ENCODE assay signal across 10 mouse cellular contexts in the genomic region with DNA sequence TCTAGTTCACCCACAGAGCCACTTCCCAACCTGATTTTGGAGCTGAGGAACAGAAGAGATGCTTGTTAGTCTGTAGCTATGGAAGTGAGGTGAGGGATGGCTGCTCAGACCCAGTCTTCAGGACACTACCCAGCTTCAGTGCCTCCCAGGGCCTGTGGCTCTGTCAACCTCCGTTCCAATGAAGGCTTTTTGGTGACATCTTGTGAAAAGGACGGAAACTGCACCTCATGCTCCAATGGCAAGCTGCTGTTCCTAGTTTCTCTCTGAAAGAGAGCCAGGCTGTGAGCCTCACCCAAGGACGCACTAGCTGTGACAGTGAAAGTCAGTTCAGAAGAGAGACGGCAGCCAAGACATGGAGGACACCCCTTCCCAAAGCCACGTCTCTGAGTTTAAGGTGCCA. TPM values are rescaled to one million over a fixed set of nuclear protein-coding genes. Genes with fewer than 3 reads are reported as not detected.
DNase-seq lines count a peak whose midpoint lies in the region; ATAC-seq and TF ChIP-seq lines count a peak whose summit lies in the region.
"Had no signal": no experiment of that assay in that cellular context is flagged by ENCODE, and none has a peak within 500 bp of the region (broad histone marks: within the 10 kb centered on the region; RNA-seq: fewer than 3 reads in every experiment).

No protein-coding gene starts in this region.

- 41% methylated on average over 5 of the region's 5 CpGs for WGBS in lung, postnatal 0 days

- peak; percentile 32 for DNase-seq in cerebellum, adult 11 months
- peak; percentile 55 for DNase-seq in layer of hippocampus, adult 11-12 months (ENCODE audit: low spot score)
- DNase-seq in layer of hippocampus, postnatal 36 days: no peak
- DNase-seq in adrenal gland, postnatal 14 days: peak; percentile 78
- peak; percentile 48 for DNase-seq in lung, postnatal 0 days (ENCODE audit: low spot score)
- DNase-seq in urinary bladder, adult 18-20 months (ENCODE audit: low spot score in 2 of 2): no peak

- no peak; the same call in 1 of the 2 replicates for ATAC-seq in cerebellum, adult (ENCODE audit: insufficient number of reproducible peaks, low FRiP score, low TSS enrichment)
- peak; percentile 53 for ATAC-seq in lung, postnatal 0 days
- no peak for ATAC-seq in erythroblast, adult 5-6 weeks (replicated peaks; ENCODE audit: low FRiP score, poor library complexity, severe bottlenecking)

- H3K27ac ChIP-seq in lung, postnatal 0 days (ENCODE audit: low read length): no peak overlapping the region
- H3K27ac ChIP-seq: embryonic facial prominence, embryonic 13.5 days; neural tube, embryonic 12.5 days had no signal

- no peak overlapping the region for H3K4me3 ChIP-seq in lung, postnatal 0 days (ENCODE audit: low read depth, low read length)
- H3K4me3 ChIP-seq: embryonic facial prominence, embryonic 13.5 days; neural tube, embryonic 12.5 days had no signal

- peak; percentile 72 for TF ChIP-seq CTCF in lung, postnatal 0 days (IDR thresholded peaks at IDR 0.05)

- TF ChIP-seq EP300 in lung, postnatal 0 days (IDR thresholded peaks at IDR 0.05): no peak

- no peaks in the 10 kb centered on the region for H3K27me3 ChIP-seq in lung, postnatal 0 days (replicated peaks; ENCODE audit: insufficient read depth, low read length)
- H3K27me3 ChIP-seq: embryonic facial prominence, embryonic 13.5 days had no signal

- H3K4me1 ChIP-seq in lung, postnatal 0 days (ENCODE audit: insufficient read depth, low read depth, low read length): no peaks in the 10 kb centered on the region
- H3K4me1 ChIP-seq: embryonic facial prominence, embryonic 13.5 days; neural tube, embryonic 12.5 days had no signal

- no peak overlapping the region for H3K4me2 ChIP-seq in lung, postnatal 0 days (replicated peaks; ENCODE audit: low read depth, low read length)
- H3K4me2 ChIP-seq: embryonic facial prominence, embryonic 13.5 days; neural tube, embryonic 12.5 days had no signal

- H3K9me3 ChIP-seq in lung, postnatal 0 days (ENCODE audit: low read length): no peaks in the 10 kb centered on the region
- H3K9me3 ChIP-seq: embryonic facial prominence, embryonic 13.5 days; neural tube, embryonic 12.5 days had no signal

- peaks cover 13% of the 10 kb centered on the region for H3K36me3 ChIP-seq in lung, postnatal 0 days (ENCODE audit: insufficient read depth, low read length)

- no peak overlapping the region for H3K9ac ChIP-seq in lung, postnatal 0 days (replicated peaks; ENCODE audit: low read depth)
- H3K9ac ChIP-seq: embryonic facial prominence, embryonic 13.5 days; neural tube, embryonic 12.5 days had no signal

RNA-seq across cellular contexts. Expression of a gene that starts 7.7 kb away (rescaled TPM):
- 10 to 100 TPM; 15.2 to 15.7 TPM for total RNA-seq in layer of hippocampus, postnatal 36 days (2021)
- 9.6 and 11.2 TPM in 2 replicates for total RNA-seq in adrenal gland, postnatal 14 days (2021)
- 16.1 and 17.5 TPM in 2 replicates for polyA plus RNA-seq in lung, postnatal 0 days (2015; fragmentation: Nextera tagmentation; extraction: Ambion mirVana)
- 1.3 and 8.6 TPM in 2 replicates for total RNA-seq in erythroblast, adult 5-6 weeks (2015; ENCODE audit: low replicate concordance)
- 2.8 and 4.0 TPM in 2 replicates for total RNA-seq in erythroblast, adult 5-6 weeks (2017; ENCODE audit: low replicate concordance)

RNA-seq across cellular contexts. Expression of a gene that starts 16.4 kb away (rescaled TPM):
- 10 to 100 TPM; 62.5 to 66.6 TPM for total RNA-seq in layer of hippocampus, postnatal 36 days (2021)
- total RNA-seq in adrenal gland, postnatal 14 days (2021): 23.2 and 24.1 TPM in 2 replicates
- polyA plus RNA-seq in lung, postnatal 0 days (2015; fragmentation: Nextera tagmentation; extraction: Ambion mirVana): 4.8 and 5.1 TPM in 2 replicates
- 2.3 and 2.9 TPM in 2 replicates for total RNA-seq in erythroblast, adult 5-6 weeks (2015; ENCODE audit: low replicate concordance)
- 3.4 and 5.4 TPM in 2 replicates for total RNA-seq in erythroblast, adult 5-6 weeks (2017; ENCODE audit: low replicate concordance)

RNA-seq across cellular contexts. Expression of a gene that starts 45.0 kb away (rescaled TPM):
- 1 to 10 TPM; 2.5 to 2.7 TPM for total RNA-seq in layer of hippocampus, postnatal 36 days (2021)
- 4.6 and 6.3 TPM in 2 replicates for total RNA-seq in adrenal gland, postnatal 14 days (2021)
- polyA plus RNA-seq in lung, postnatal 0 days (2015; fragmentation: Nextera tagmentation; extraction: Ambion mirVana): 7.1 and 7.2 TPM in 2 replicates
- not detected in 2 replicates for total RNA-seq in erythroblast, adult 5-6 weeks (2015; ENCODE audit: low replicate concordance)
- not detected in 2 replicates for total RNA-seq in erythroblast, adult 5-6 weeks (2017; ENCODE audit: low replicate concordance)

Comparison
In these comparisons a context has a peak if more than half of its experiments do, and no peak if none do; other contexts are left out.
1. DNase-seq: peak in cerebellum, adult 11 months (single experiment), layer of hippocampus, adult 11-12 months (single experiment), adrenal gland, postnatal 14 days (single experiment) and lung, postnatal 0 days (single experiment); none in layer of hippocampus, postnatal 36 days (0 of 2) and urinary bladder, adult 18-20 months (0 of 2).